Mouse (Mus musculus) bone marrow, adult 2 months (tissue): ENCODE results near the gene Ccdc124.

Experiments
- CTCF ChIP-seq: fragments of 200-500 bp; IDR thresholded peaks from 2 replicates; pipeline ENCODE4 v1.5.1; 2011; ENCODE audit warnings: low read length, control low read depth; ENCODE audit not compliant: control insufficient read depth, insufficient read depth
- POLR2A ChIP-seq: fragments of 200-500 bp; IDR thresholded peaks from 2 replicates; pipeline ENCODE4 v1.6.1; 2011; ENCODE audit warnings: low read depth, mild to moderate bottlenecking, control low read depth, low read length, borderline replicate concordance; ENCODE audit not compliant: control insufficient read depth

DNA sequence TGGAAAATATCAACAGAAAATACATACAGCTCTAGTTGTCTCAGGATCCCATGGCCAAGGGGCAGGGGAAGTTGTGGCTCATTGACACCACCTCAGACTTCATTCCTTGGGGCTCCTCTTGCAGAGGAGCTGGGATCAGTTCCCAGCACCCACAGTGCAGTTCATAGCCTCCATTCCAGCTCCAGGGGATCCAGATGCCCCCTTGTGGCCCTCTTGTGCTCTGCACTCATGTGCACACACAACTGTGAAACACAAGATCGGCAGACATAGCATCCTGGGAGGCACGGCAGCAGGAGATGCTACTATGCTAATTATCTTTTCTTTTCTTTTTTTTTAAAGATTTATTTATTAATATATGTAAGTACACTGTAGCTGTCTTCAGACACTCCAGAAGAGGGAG lies 46.7 kb downstream of the Ccdc124 start:
- TF ChIP-seq POLR2A (no peak), CTCF (peak; percentile 30; the same call in 1 of the 2 replicates)
